Mouse (Mus musculus) neural tube, embryonic 15.5 days (tissue): Measurements from ENCODE around the gene Hoxa6. TPM values are rescaled to one million over a fixed set of nuclear protein-coding genes. Genes with fewer than 3 reads are reported as not detected.
A peak's percentile ranks its signal among the peaks of the same experiment; 100 is the strongest.

Experiments
- ATAC-seq: fragments of 200-750 bp; cut with Nextera tagmentation; 2 replicates; pipeline ENCODE4 v1.8.0; 2017; ENCODE audit warnings: mild to moderate bottlenecking, moderate TSS enrichment, moderate library complexity; ENCODE audit not compliant: low FRiP score
- H3K27ac ChIP-seq: fragments of 300-500 bp; sonication (generic); replicated peaks from 2 replicates; pipeline ENCODE4 v1.5.1; 2015; ENCODE audit warnings: mild to moderate bottlenecking, inconsistent platforms
- H3K27me3 ChIP-seq: fragments of 300-500 bp; sonication (generic); replicated peaks from 2 replicates; pipeline ENCODE4 v1.6.1; 2015; ENCODE audit warnings: inconsistent platforms
- H3K36me3 ChIP-seq: fragments of 300-500 bp; sonication (generic); 2 replicates; pipeline ENCODE4 v1.6.1; 2015; ENCODE audit warnings: inconsistent platforms
- H3K4me1 ChIP-seq: fragments of 300-500 bp; sonication (generic); 2 replicates; pipeline ENCODE4 v1.6.1; 2015; ENCODE audit warnings: inconsistent platforms
- H3K4me2 ChIP-seq: fragments of 300-500 bp; sonication (generic); 2 replicates; pipeline ENCODE4 v1.6.1; 2015; ENCODE audit warnings: inconsistent platforms, mild to moderate bottlenecking, moderate library complexity
- H3K4me3 ChIP-seq: fragments of 300-500 bp; sonication (generic); replicated peaks from 2 replicates; pipeline ENCODE4 v1.5.1; 2015; ENCODE audit warnings: mild to moderate bottlenecking, inconsistent platforms
- H3K9ac ChIP-seq: fragments of 300-500 bp; sonication (generic); replicated peaks from 2 replicates; pipeline ENCODE4 v1.6.1; 2015; ENCODE audit warnings: mild to moderate bottlenecking, inconsistent platforms
- H3K9me3 ChIP-seq: fragments of 300-500 bp; sonication (generic); replicated peaks from 2 replicates; pipeline ENCODE4 v1.6.1; 2016; ENCODE audit warnings: inconsistent platforms
- WGBS: fragments of 180-500 bp; shearing (Covaris S2); methylation state at CpG from one replicate; pipeline ENCODE4 v1.1.7; 2015; ENCODE audit warnings: mixed read lengths; 5-methylcytosine and 5-hydroxymethylcytosine counted together
- polyA plus RNA-seq: library from polyadenylated mRNA; unstranded; fragments of >200 nt; fragmentation: Nextera tagmentation; extraction: Ambion mirVana; gene quantifications from 2 replicates; pipeline ENCODE4 v1.2.1, GENCODE M21; 2015

The Hoxa6 gene
- polyA plus RNA-seq, 1 experiment from 2014 or later, result 15.0 TPM

DNA sequence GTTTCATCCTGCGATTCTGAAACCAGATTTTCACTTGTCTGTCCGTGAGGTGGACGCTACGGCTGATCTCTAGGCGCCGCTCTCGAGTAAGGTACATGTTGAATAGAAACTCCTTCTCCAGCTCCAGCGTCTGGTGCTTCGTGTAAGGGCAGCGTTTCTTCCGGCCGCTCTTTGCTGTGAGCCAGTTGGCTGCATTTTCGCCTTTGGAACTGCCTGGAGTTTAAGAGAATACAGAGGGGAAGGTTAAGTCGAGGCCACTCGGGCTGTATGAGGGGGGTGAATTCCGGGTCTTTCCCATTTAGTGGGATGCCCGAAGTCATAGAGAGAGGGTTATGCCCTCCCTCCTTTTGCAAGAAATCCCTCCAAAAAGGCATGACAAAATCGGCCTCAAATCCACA, 24.0 kb upstream of the Hoxa6 start:
- H3K9me3 ChIP-seq, result no peaks in the 10 kb centered on the region
- H3K27ac ChIP-seq, result peak overlapping the region; percentile 82
- peaks cover 13% of the 10 kb centered on the region for H3K27me3 ChIP-seq
- no peak for ATAC-seq
- peak overlapping the region; percentile 65 for H3K9ac ChIP-seq
- H3K36me3 ChIP-seq, result no peaks in the 10 kb centered on the region
- WGBS, result 4% methylated on average over 18 of the region's 18 CpGs
- peaks cover 33% of the 10 kb centered on the region for H3K4me1 ChIP-seq
- peak overlapping the region; percentile 57 for H3K4me3 ChIP-seq
- H3K4me2 ChIP-seq, result peak overlapping the region; percentile 57

DNA sequence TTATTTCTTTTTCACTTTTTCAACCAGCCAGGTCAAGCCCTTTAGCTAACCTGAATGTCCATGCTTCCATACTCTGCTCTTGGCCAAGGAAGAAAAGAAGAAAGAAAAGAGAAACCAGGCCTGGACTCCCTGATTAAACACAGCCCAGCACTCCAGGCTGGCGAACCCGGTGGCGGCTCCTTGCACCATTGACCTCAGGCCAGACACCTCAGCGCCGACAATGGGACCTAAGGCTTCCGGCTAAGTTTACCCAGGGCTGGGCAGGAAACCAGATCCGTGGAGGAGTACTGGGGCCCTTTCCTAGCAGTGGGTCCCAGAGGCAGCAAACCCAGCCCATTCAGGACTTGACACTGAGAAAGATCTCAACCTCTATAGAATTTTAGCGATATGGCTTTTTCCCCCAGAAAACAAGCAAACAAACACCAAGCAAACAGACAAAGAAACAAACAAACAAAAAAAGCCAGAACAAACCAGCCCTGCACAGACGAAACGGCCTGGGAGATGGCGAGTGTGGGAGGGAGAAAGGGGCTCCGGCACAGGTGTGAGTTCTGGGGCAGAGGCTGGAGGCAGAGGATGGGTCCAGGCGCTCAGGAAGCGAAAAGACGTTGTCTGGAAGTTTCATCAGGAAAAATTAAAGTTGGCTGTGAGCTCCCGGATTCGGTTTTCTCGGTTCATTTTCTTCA, 23.5 kb upstream of the Hoxa6 start:
- WGBS, result 1% methylated on average over 18 of the region's 18 CpGs
- H3K4me2 ChIP-seq, result peak overlapping the region; percentile 57
- peak overlapping the region; percentile 65 for H3K9ac ChIP-seq
- H3K4me1 ChIP-seq, result peaks cover 34% of the 10 kb centered on the region
- H3K9me3 ChIP-seq, result no peaks in the 10 kb centered on the region
- peaks cover 8% of the 10 kb centered on the region for H3K27me3 ChIP-seq
- peak overlapping the region; percentile 57 for H3K4me3 ChIP-seq
- no peak for ATAC-seq
- peak overlapping the region; percentile 82 for H3K27ac ChIP-seq
- H3K36me3 ChIP-seq, result no peaks in the 10 kb centered on the region

DNA sequence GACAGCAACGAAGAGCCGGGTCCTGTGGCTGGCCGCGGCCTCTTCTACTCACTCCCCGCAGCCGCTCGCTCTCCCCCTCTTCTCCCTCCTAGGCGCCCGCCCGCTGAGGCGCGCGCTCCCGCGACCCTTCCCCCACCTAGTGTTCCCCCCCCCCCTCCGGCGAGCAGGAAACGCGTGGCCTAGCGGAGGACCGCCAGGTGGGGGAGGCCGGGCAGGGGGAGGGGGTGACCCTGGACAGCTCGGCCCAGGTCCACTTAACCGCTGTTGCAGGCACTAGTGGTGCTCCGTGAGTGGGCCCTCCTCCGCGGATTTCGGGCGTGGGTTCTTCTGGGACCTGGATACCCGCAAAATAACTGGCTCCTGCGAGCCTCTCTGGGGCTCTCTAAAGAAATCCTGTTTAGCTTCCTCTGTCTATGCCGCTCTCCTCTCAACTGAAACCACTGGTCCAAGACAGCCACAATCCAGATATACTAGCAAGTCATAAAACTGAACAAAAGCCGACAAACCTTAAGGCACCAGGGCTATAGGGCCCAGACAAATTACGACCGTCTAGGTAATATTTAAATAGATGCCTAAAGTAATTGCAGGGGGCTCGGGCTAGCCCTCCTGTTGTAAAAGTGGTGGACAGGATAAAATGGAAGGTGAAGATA, 22.1 kb upstream of the Hoxa6 start, which contains the start of gene Hoxa9:
TSS of gene Hoxa9 (minus strand) at position 574 of the 650 bp plus-strand sequence.
- WGBS, result 2% methylated on average over 21 of the region's 36 CpGs
- H3K9me3 ChIP-seq, result no peaks in the 10 kb centered on the region
- peak within 1 kb of the TSS; percentile 86 for H3K27ac ChIP-seq
- peak within 1 kb of the TSS; percentile 57 for H3K4me3 ChIP-seq
- H3K27me3 ChIP-seq, result no peaks in the 10 kb centered on the region
- ATAC-seq, result no peak
- peaks cover 31% of the 10 kb centered on the region for H3K4me1 ChIP-seq
- H3K4me2 ChIP-seq, result peak within 1 kb of the TSS; percentile 58
- peak within 1 kb of the TSS; percentile 65 for H3K9ac ChIP-seq
- H3K36me3 ChIP-seq, result no peaks in the 10 kb centered on the region

DNA sequence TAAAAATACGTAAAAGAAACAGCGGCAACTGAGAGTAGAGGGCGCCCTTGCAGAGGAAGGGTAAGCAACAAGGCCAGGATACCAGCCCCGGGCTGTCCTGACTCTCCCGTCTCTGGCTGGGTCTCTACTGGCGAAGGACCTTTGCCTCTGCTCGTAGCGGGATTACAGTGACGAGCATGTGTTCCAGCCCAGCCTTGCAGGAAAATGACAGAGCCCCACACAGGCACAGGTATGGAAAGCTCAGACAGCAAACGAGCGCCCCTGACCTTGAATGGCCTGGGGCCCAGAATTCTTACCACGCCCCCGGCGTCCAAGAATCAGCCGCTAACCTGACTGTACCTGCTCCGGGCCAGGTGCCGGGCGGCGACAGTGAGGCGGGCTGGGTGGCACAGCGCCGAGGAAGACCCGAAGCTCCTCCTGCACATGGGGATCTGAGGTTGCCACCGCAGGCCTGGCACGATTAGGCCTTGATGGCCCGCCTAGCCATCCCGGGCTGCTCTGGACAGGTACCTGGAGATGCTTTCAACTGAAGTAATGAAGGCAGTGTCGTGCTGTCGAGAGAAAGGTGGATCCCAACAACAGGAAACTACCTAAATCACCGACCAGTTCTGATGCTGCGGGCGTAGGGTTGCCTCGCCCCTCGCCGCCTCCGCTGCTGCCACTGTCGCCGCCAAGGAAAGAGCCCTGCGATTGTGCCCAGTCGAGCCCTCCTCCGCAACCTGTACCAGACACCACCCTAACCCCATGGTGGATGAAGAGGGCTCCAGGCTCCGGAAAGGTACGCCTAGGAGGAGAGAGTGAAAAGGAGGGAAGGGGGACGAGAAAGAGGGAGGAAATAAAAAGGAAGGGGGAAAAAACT, 21.3 kb upstream of the Hoxa6 start:
- H3K9me3 ChIP-seq, result no peaks in the 10 kb centered on the region
- H3K27ac ChIP-seq, result peak overlapping the region; percentile 86
- peak overlapping the region; percentile 44 for H3K4me3 ChIP-seq
- peak overlapping the region; percentile 58 for H3K4me2 ChIP-seq
- H3K4me1 ChIP-seq, result peaks cover 34% of the 10 kb centered on the region; the same call in 1 of the 2 replicates
- H3K27me3 ChIP-seq, result no peaks in the 10 kb centered on the region
- 2% methylated on average over 44 of the region's 44 CpGs for WGBS
- peak overlapping the region; percentile 64 for H3K9ac ChIP-seq
- ATAC-seq, result no peak
- no peaks in the 10 kb centered on the region for H3K36me3 ChIP-seq

DNA sequence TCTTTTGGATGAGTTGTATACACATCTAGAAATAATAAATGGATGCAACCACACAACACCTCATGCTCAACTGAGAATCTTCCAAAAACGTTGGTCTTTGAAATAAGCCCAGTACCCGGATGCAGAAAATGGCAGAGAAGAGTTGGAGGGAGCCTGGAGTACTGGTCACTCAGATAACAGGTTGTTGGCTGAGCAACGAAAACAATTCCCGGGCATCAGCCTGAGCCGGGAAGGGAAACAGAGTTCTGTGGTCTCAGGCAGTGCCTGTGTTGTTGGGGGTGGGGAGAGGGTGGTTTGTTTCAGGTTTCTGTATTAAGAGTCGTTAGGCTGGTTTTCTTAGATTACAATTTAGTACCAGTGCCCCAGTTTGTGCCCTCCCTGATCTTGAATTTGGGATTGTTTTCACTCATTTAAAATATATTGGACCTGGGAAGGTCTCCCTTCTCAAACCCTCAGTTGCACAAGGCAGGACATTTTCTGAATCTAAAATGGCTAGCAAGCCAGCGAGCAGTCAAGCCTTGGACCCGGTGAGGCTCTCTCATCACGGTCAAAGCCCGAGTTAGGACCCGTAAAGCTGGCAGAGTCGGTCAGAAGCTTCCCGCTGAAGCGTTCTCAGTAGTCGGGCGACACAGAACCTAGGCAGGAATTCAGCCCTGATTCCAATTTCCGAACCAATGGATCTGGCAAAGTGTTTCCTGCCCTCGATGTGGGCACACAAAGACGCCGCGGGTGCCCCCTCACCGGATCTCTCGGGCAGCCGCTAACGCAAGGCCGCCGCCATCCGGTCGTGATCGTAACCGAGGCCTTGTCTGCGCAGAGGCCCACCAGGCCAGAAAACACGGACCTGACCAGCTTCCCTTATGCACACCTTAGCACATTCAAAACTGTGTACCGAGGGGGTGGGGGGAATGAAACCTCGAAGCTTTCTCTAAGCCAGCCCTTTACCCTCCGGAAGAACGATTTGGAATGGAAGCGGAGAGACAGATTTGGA, 20.2 kb upstream of the Hoxa6 start:
- Histone ChIP-seq H3K27ac (peak overlapping the region; percentile 86), H3K9me3 (no peaks in the 10 kb centered on the region), H3K36me3 (no peaks in the 10 kb centered on the region), H3K9ac (peak overlapping the region; percentile 64), H3K4me1 (peaks cover 28% of the 10 kb centered on the region; the same call in 1 of the 2 replicates), H3K4me3 (peak overlapping the region; percentile 44), H3K4me2 (peak overlapping the region; percentile 58), H3K27me3 (no peaks in the 10 kb centered on the region)
- ATAC-seq, result no peak
- under 1% methylated on average over 38 of the region's 38 CpGs for WGBS

DNA sequence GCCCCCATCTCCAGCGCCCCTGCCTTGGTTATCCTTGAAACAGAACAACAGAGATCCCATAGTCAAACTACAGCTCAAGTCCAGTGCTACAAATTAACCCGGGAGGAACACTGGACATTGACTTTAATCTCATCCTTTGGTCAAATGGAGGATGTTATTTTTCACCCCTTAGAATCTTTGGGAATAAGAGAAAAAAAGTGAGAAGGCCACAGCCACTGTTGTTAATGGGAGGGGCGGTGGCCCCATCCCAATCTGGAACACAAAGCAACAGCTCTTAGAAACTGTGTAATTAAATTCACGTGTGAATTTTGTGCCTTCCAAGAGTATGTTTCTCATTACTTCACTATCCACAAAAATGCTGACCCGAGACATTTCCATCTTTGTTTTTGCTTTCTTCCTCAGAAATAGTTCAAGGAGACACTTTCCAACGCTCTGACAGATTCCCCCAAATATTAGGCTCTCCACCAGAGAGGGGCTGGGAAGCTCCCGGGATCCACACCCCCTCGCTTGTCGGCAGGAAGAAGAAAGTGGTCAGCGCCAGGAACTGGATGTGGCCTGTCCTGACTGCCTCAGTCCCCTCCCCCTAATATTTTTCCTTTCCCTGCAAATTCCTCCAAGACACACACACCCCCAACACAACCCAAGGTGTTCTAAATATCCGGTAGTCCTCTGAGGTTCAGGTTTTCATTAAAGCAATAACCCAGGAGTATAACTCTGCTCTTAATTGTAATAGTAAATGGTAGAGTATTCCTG, 19.1 kb upstream of the Hoxa6 start:
- no peaks in the 10 kb centered on the region for H3K9me3 ChIP-seq
- H3K36me3 ChIP-seq, result no peaks in the 10 kb centered on the region
- peaks cover 25% of the 10 kb centered on the region; the same call in 1 of the 2 replicates for H3K4me1 ChIP-seq
- H3K4me2 ChIP-seq, result peak overlapping the region; percentile 85
- H3K27ac ChIP-seq, result peak overlapping the region; percentile 100
- ATAC-seq, result no peak
- no peaks in the 10 kb centered on the region for H3K27me3 ChIP-seq
- 11% methylated on average over 11 of the region's 11 CpGs for WGBS
- H3K9ac ChIP-seq, result peak overlapping the region; percentile 84
- peak overlapping the region; percentile 65 for H3K4me3 ChIP-seq

DNA sequence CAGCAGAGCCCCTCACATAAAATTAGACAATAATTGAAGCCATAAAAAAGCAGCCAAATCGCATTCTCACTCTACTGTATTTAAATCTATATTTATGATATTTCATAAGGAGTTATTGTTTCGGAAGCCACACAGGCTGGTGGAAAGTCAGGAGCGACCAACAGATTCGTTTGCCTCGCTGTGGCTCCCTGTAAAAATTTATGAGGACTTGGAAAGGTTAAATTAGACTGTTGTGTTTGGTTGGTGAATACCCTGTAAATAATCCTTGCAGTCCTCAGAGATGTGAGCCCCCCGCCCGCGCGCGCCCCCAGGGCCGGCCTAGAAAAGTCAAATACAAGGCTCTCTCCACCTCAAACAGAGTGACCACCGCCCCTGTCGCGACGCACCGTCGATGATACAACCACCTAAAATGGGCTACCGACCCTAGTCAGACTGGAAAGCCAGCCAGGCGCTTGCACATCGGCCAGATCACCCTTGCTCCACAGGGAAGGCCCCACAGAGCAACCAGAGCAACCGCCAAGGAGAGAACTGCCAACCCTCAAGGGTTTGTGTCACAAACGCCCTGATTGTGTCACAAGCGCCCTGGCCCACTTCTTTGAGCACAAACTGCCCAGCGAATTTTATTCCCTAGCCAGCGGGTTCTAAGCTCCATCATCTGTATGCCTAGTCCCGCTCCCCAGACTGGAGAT, 18.2 kb upstream of the Hoxa6 start:
- Histone ChIP-seq H3K9me3 (no peaks in the 10 kb centered on the region), H3K4me2 (peak overlapping the region; percentile 85), H3K4me3 (peak overlapping the region; percentile 65), H3K36me3 (no peaks in the 10 kb centered on the region), H3K27ac (peak overlapping the region; percentile 100), H3K27me3 (no peaks in the 10 kb centered on the region), H3K4me1 (peaks cover 33% of the 10 kb centered on the region), H3K9ac (peak overlapping the region; percentile 84)
- 3% methylated on average over 26 of the region's 26 CpGs for WGBS
- peak; percentile 14 for ATAC-seq

DNA sequence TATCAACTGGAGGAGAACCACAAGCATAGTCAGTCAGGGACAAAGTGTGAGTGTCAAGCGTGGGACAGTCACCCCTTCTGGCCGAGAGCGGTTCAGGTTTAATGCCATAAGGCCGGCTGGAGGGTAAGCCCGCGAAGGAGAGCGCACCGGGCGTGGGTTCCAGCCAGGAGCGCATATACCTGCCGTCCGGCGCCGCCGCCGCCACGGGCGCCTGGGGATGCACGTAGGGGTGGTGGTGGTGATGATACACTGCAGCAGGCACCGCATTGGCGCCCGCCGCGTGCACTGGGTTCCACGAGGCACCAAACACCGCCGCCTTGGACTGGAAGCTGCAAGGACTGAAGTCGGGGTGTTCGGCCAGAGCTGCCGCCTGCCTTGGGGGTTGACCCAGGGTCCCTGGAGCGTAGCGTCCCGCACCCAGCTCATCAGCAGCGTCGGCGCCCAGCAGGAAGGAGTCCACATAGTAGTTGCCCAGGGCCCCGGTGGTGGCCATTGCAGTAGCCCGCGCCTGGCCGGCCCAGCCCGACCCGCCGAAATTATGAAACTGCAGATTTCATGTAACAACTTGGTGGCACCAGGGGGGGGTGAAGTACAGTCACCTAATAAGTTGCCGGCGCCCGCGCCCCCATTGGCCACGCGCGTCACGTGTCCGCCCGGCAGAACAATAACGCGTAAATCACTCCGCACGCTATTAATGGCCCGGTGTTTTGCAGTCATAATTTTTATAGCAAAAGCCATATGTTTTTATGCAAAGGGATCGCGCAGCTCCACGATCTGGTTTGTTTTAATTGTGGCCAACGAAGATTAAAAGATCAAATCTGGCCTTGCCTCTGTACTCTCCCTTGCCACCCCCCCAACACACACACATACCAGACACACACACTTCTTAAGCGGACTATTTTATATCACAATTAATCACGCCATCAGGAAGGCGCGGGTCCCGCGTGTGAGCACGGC, 17.4 kb upstream of the Hoxa6 start:
- peak; percentile 79 for ATAC-seq
- Histone ChIP-seq H3K36me3 (no peaks in the 10 kb centered on the region), H3K27ac (peak overlapping the region; percentile 100), H3K27me3 (no peaks in the 10 kb centered on the region), H3K4me1 (peaks cover 35% of the 10 kb centered on the region), H3K4me2 (peak overlapping the region; percentile 85), H3K4me3 (peak overlapping the region; percentile 65), H3K9ac (peak overlapping the region; percentile 84), H3K9me3 (no peaks in the 10 kb centered on the region)
- under 1% methylated on average over 69 of the region's 69 CpGs for WGBS

DNA sequence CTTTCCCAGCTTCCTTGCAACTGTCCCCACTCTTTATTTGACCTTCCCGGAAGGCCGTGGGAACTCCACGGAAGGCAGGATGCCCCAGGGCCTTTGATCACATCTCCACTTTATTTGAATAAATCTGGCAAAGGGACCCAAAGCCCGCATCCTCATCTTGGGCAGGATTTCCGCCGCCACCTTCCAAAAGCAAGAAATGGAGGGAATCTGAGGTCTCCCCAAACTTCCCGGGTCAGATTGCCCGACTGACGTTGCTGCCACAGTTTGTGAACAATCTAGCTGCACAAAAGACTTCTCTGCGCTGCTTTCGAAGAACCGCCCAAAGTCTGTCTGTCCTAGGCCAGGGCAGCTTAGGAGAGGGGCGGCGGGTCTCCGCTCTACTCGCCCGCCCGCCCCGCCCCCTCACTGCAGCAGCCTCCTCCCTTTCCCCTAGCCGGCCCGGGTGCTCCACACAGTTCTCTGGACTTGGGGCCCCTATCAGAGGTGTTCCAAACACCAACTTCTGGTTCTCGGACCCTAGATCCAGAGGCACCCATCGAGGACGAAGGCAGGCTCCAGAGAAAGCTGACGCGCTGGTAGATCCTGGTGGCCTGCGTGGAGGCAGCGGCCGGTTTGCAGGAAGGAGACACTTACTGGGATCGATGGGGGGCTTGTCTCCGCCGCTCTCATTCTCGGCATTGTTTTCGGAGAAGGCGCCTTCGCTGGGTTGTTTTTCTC, 16.5 kb upstream of the Hoxa6 start:
- H3K4me3 ChIP-seq, result peak overlapping the region; percentile 65
- WGBS, result 2% methylated on average over 36 of the region's 36 CpGs

More for the DNA sequence above, 16.5 kb upstream of the Hoxa6 start:
- Histone ChIP-seq H3K4me1 (peaks cover 41% of the 10 kb centered on the region), H3K9ac (peak overlapping the region; percentile 84), H3K36me3 (no peaks in the 10 kb centered on the region), H3K27me3 (no peaks in the 10 kb centered on the region), H3K27ac (peak overlapping the region; percentile 100), H3K4me2 (peak overlapping the region; percentile 85), H3K9me3 (no peaks in the 10 kb centered on the region)
- ATAC-seq, result no peak
